Mouse (Mus musculus): ENCODE results near the gene Lsp1. TPM values are rescaled to one million over a fixed set of nuclear protein-coding genes. Genes with fewer than 3 reads are reported as not detected.

Lsp1 gene
- polyA plus RNA-seq, 1 experiment from 2014 or later, result 16.7 TPM

- no peak overlapping the region for H3K27ac ChIP-seq
- peaks cover 10% of the 10 kb centered on the region; the same call in 1 of the 2 replicates for H3K4me1 ChIP-seq
- WGBS (ENCODE audit: insufficient replicate concordance), result 28% methylated on average over 19 of the region's 19 CpGs
- no peak overlapping the region for H3K4me3 ChIP-seq
- H3K36me3 ChIP-seq, result no peaks in the 10 kb centered on the region
- ATAC-seq, result no peak
- H3K4me2 ChIP-seq, result no peak overlapping the region
- H3K9ac ChIP-seq, result no peak overlapping the region; the same call in 1 of the 2 replicates
- H3K27me3 ChIP-seq (replicated peaks), result peaks cover 55% of the 10 kb centered on the region
- no peaks in the 10 kb centered on the region for H3K9me3 ChIP-seq (replicated peaks)
Measured at GRCm38 (mm10) chr7:142433623-142434022, 27.0 kb upstream of the Lsp1 start.

- H3K27me3 ChIP-seq (replicated peaks), result peaks cover 49% of the 10 kb centered on the region
- peak within 1 kb of the TSS; percentile 7 for H3K27ac ChIP-seq
- H3K4me2 ChIP-seq, result no peak within 1 kb of the TSS
- 56% methylated on average over 10 of the region's 10 CpGs for WGBS (ENCODE audit: insufficient replicate concordance)
- H3K36me3 ChIP-seq, result no peaks in the 10 kb centered on the region
- no peak for ATAC-seq
- H3K4me3 ChIP-seq, result no peak within 1 kb of the TSS
- H3K9me3 ChIP-seq (replicated peaks), result no peaks in the 10 kb centered on the region
- H3K9ac ChIP-seq, result no peak within 1 kb of the TSS; the same call in 1 of the 2 replicates
- peaks cover 10% of the 10 kb centered on the region; the same call in 1 of the 2 replicates for H3K4me1 ChIP-seq
Measured at GRCm38 (mm10) chr7:142434137-142434865, 26.3 kb upstream of the Lsp1 start, which contains the start of gene Syt8. Gene Syt8 (plus strand): TSS chr7:142434850.

- 20% methylated on average over 4 of the region's 4 CpGs for WGBS (ENCODE audit: insufficient replicate concordance)
- Histone ChIP-seq H3K9me3 (replicated peaks) (no peaks in the 10 kb centered on the region), H3K4me3 (no peak overlapping the region), H3K4me2 (no peak overlapping the region), H3K9ac (no peak overlapping the region), H3K27me3 (replicated peaks) (peaks cover 36% of the 10 kb centered on the region), H3K4me1 (peaks cover 12% of the 10 kb centered on the region; the same call in 1 of the 2 replicates), H3K27ac (peak overlapping the region; percentile 7; the same call in 1 of the 2 replicates), H3K36me3 (no peaks in the 10 kb centered on the region)
- peak; percentile 53; the same call in 1 of the 2 replicates for ATAC-seq
Measured at GRCm38 (mm10) chr7:142435524-142435923, 25.1 kb upstream of the Lsp1 start.

GRCm38 (mm10) chr7:142437324-142437723 is 23.3 kb upstream of the Lsp1 start:
- 72% methylated on average over 5 of the region's 5 CpGs for WGBS (ENCODE audit: insufficient replicate concordance)
- H3K27me3 ChIP-seq (replicated peaks), result peaks cover 23% of the 10 kb centered on the region
- H3K4me3 ChIP-seq, result no peak overlapping the region
- no peaks in the 10 kb centered on the region for H3K9me3 ChIP-seq (replicated peaks)
- peaks cover 26% of the 10 kb centered on the region; the same call in 1 of the 2 replicates for H3K4me1 ChIP-seq
- no peak overlapping the region for H3K9ac ChIP-seq
- ATAC-seq, result no peak
- H3K27ac ChIP-seq, result no peak overlapping the region
- no peak overlapping the region for H3K4me2 ChIP-seq
- H3K36me3 ChIP-seq, result no peaks in the 10 kb centered on the region

- Histone ChIP-seq H3K9me3 (replicated peaks) (no peaks in the 10 kb centered on the region), H3K4me2 (no peak overlapping the region), H3K4me1 (0 out of 2 replicates have a peak, but pooled peaks cover 15% of the 10 kb centered on the region), H3K4me3 (no peak overlapping the region), H3K27ac (no peak overlapping the region), H3K27me3 (replicated peaks) (no peaks in the 10 kb centered on the region; the same call in 1 of the 2 replicates), H3K9ac (no peak overlapping the region), H3K36me3 (no peaks in the 10 kb centered on the region)
- 77% methylated on average over 14 of the region's 14 CpGs for WGBS (ENCODE audit: insufficient replicate concordance)
- no peak for ATAC-seq
Measured at GRCm38 (mm10) chr7:142439966-142440365, 20.6 kb upstream of the Lsp1 start.

- H3K9me3 ChIP-seq (replicated peaks), result no peaks in the 10 kb centered on the region
- H3K4me3 ChIP-seq, result no peak overlapping the region
- WGBS (ENCODE audit: insufficient replicate concordance), result 51% methylated on average over 5 of the region's 5 CpGs
- no peaks in the 10 kb centered on the region for H3K36me3 ChIP-seq
- H3K4me1 ChIP-seq, result 0 out of 2 replicates have a peak, but pooled peaks cover 15% of the 10 kb centered on the region
- H3K27me3 ChIP-seq (replicated peaks), result no peaks in the 10 kb centered on the region; the same call in 1 of the 2 replicates
- ATAC-seq, result 0 out of 2 replicates have a peak, but pooled peaks have one; percentile 22
- H3K4me2 ChIP-seq, result no peak overlapping the region
- no peak overlapping the region for H3K27ac ChIP-seq
- no peak overlapping the region for H3K9ac ChIP-seq
Measured at GRCm38 (mm10) chr7:142440657-142441114, 19.9 kb upstream of the Lsp1 start.

GRCm38 (mm10) chr7:142441585-142441984 is 19.0 kb upstream of the Lsp1 start, which contains the start of gene Tnni2:
Gene Tnni2 (plus strand): TSS chr7:142441808.
- WGBS (ENCODE audit: insufficient replicate concordance), result 64% methylated on average over 9 of the region's 9 CpGs
- ATAC-seq, result no peak
- Histone ChIP-seq H3K4me1 (0 out of 2 replicates have a peak, but pooled peaks cover 15% of the 10 kb centered on the region), H3K27ac (0 out of 2 replicates have a peak within 1 kb of the TSS, but pooled peaks have one; percentile 20), H3K4me2 (no peak within 1 kb of the TSS), H3K36me3 (no peaks in the 10 kb centered on the region), H3K27me3 (replicated peaks) (no peaks in the 10 kb centered on the region; the same call in 1 of the 2 replicates), H3K9me3 (replicated peaks) (no peaks in the 10 kb centered on the region), H3K9ac (no peak within 1 kb of the TSS), H3K4me3 (no peak within 1 kb of the TSS)

GRCm38 (mm10) chr7:142442081-142442907 is 18.3 kb upstream of the Lsp1 start:
- Histone ChIP-seq H3K4me1 (0 out of 2 replicates have a peak, but pooled peaks cover 15% of the 10 kb centered on the region), H3K36me3 (no peaks in the 10 kb centered on the region), H3K27ac (0 out of 2 replicates have a peak overlapping the region, but pooled peaks have one; percentile 20), H3K27me3 (replicated peaks) (no peaks in the 10 kb centered on the region; the same call in 1 of the 2 replicates), H3K9me3 (replicated peaks) (no peaks in the 10 kb centered on the region), H3K4me2 (no peak overlapping the region), H3K9ac (no peak overlapping the region), H3K4me3 (no peak overlapping the region)
- ATAC-seq, result no peak
- WGBS (ENCODE audit: insufficient replicate concordance), result 40% methylated on average over 9 of the region's 9 CpGs

- Histone ChIP-seq H3K9ac (no peak overlapping the region), H3K27me3 (replicated peaks) (no peaks in the 10 kb centered on the region; the same call in 1 of the 2 replicates), H3K4me1 (0 out of 2 replicates have a peak, but pooled peaks cover 15% of the 10 kb centered on the region), H3K9me3 (replicated peaks) (no peaks in the 10 kb centered on the region), H3K4me3 (no peak overlapping the region), H3K36me3 (no peaks in the 10 kb centered on the region), H3K27ac (peak overlapping the region; percentile 49; the same call in 1 of the 2 replicates), H3K4me2 (no peak overlapping the region)
- ATAC-seq, result peak; percentile 14; the same call in 1 of the 2 replicates
- WGBS (ENCODE audit: insufficient replicate concordance), result 62% methylated on average over 7 of the region's 7 CpGs
Measured at GRCm38 (mm10) chr7:142442908-142443420, 17.6 kb upstream of the Lsp1 start.

GRCm38 (mm10) chr7:142443474-142443873 is 17.1 kb upstream of the Lsp1 start:
- WGBS (ENCODE audit: insufficient replicate concordance), result 67% methylated on average over 5 of the region's 5 CpGs
- Histone ChIP-seq H3K9me3 (replicated peaks) (no peaks in the 10 kb centered on the region), H3K4me2 (no peak overlapping the region), H3K27ac (no peak overlapping the region), H3K4me3 (no peak overlapping the region), H3K27me3 (replicated peaks) (no peaks in the 10 kb centered on the region; the same call in 1 of the 2 replicates), H3K36me3 (no peaks in the 10 kb centered on the region), H3K9ac (no peak overlapping the region), H3K4me1 (0 out of 2 replicates have a peak, but pooled peaks cover 15% of the 10 kb centered on the region)
- no peak for ATAC-seq

GRCm38 (mm10) chr7:142444171-142444570 is 16.4 kb upstream of the Lsp1 start:
- Histone ChIP-seq H3K4me1 (0 out of 2 replicates have a peak, but pooled peaks cover 15% of the 10 kb centered on the region), H3K4me3 (no peak overlapping the region), H3K36me3 (no peaks in the 10 kb centered on the region), H3K9ac (no peak overlapping the region), H3K9me3 (replicated peaks) (no peaks in the 10 kb centered on the region), H3K4me2 (no peak overlapping the region), H3K27me3 (replicated peaks) (no peaks in the 10 kb centered on the region; the same call in 1 of the 2 replicates), H3K27ac (no peak overlapping the region)
- ATAC-seq, result no peak
- 69% methylated on average over 6 of the region's 6 CpGs for WGBS (ENCODE audit: insufficient replicate concordance)

All from liver, embryonic 12.5 days (tissue).